Comparison of ENCODE assay signal across 8 mouse cellular contexts in the genomic region with DNA sequence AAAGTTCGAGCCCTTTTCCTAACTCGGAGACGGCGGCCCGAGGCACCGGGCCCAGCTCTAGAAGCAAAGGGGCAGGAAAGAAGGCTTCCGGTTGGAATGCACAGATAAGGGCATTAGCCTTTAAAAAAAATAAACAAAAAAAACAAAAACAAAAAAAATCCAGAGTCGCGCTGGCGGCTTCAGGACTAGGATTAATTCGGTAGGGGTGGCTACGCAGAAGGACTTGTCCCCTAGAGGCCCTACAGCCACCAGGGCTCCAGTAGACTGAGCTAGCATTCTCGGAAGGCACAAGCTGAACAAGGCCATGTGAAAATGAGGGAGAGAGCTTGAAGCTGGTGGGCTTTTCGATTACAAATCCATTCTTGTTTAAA. TPM values are rescaled to one million over a fixed set of nuclear protein-coding genes. Genes with fewer than 3 reads are reported as not detected.
DNase-seq lines count a peak whose midpoint lies in the region; ATAC-seq and TF ChIP-seq lines count a peak whose summit lies in the region.

No protein-coding gene starts in this region.

- peaks cover 1% of the 10 kb centered on the region for H3K4me1 ChIP-seq in cortical plate, adult 2 months (ENCODE audit: control insufficient read depth, insufficient read depth, low read length)
- no peaks in the 10 kb centered on the region for H3K4me1 ChIP-seq in heart, postnatal 0 days (ENCODE audit: control insufficient read depth, insufficient read depth)
- H3K4me1 ChIP-seq in limb, embryonic 15.5 days, result peaks cover 18% of the 10 kb centered on the region
- H3K4me1 ChIP-seq in midbrain, postnatal 0 days (ENCODE audit: insufficient read depth, low read length), result peaks cover 8% of the 10 kb centered on the region; the same call in 1 of the 2 replicates

- peak; percentile 53 for DNase-seq in thymus, postnatal 0 days (ENCODE audit: low spot score)
- DNase-seq in thymus, postnatal 4 days, result no peak
- DNase-seq in heart, postnatal 0 days (ENCODE audit: low spot score), result peak; percentile 27
- peak; percentile 33 for DNase-seq in midbrain, postnatal 0 days (ENCODE audit: low spot score)
- no peak for DNase-seq in left cerebral cortex, postnatal 4 days
- no peak for DNase-seq in layer of hippocampus, postnatal 36 days

- no peak for TF ChIP-seq EP300 in heart, postnatal 0 days (IDR thresholded peaks at IDR 0.05; ENCODE audit: low read depth)

- TF ChIP-seq POLR2A in cortical plate, adult 2 months (IDR thresholded peaks at IDR 0.05; ENCODE audit: extremely low read depth, insufficient read depth, low read length), result no peak

- peak overlapping the region; percentile 95 for H3K4me2 ChIP-seq in heart, postnatal 0 days (ENCODE audit: low read depth, low read length)
- H3K4me2 ChIP-seq in limb, embryonic 15.5 days, result peak overlapping the region; percentile 93
- H3K4me2 ChIP-seq in midbrain, postnatal 0 days (ENCODE audit: low read depth, low read length, poor library complexity, severe bottlenecking), result peak overlapping the region; percentile 92

- H3K27me3 ChIP-seq in heart, postnatal 0 days (ENCODE audit: control insufficient read depth, insufficient read depth, low read length), result peaks cover 28% of the 10 kb centered on the region
- peaks cover 14% of the 10 kb centered on the region; the same call in 1 of the 2 replicates for H3K27me3 ChIP-seq in limb, embryonic 15.5 days
- H3K27me3 ChIP-seq in midbrain, postnatal 0 days (ENCODE audit: insufficient read depth, low read length), result no peaks in the 10 kb centered on the region

- H3K27ac ChIP-seq in cortical plate, adult 2 months (ENCODE audit: insufficient read depth, low read length), result 0 out of 2 replicates have a peak overlapping the region, but pooled peaks have one; percentile 68
- H3K27ac ChIP-seq in heart, postnatal 0 days (ENCODE audit: low read depth), result peak overlapping the region; percentile 85
- H3K27ac ChIP-seq in limb, embryonic 15.5 days, result peak overlapping the region; percentile 80
- peak overlapping the region; percentile 92 for H3K27ac ChIP-seq in midbrain, postnatal 0 days (ENCODE audit: low read depth, low read length)

- H3K4me3 ChIP-seq in cortical plate, adult 2 months (ENCODE audit: insufficient read depth, low read length), result peak overlapping the region; percentile 54
- peak overlapping the region; percentile 84 for H3K4me3 ChIP-seq in heart, postnatal 0 days (ENCODE audit: low read depth, low read length)
- H3K4me3 ChIP-seq in limb, embryonic 15.5 days, result peak overlapping the region; percentile 79
- peak overlapping the region; percentile 80 for H3K4me3 ChIP-seq in midbrain, postnatal 0 days (ENCODE audit: low read depth, low read length)

- intact Hi-C loops in left cerebral cortex, postnatal 4 days (cut with DNase I), result no loop called here

- 3% methylated on average over 14 of the region's 14 CpGs for WGBS in heart, postnatal 0 days
- WGBS in limb, embryonic 15.5 days, result 4% methylated on average over 13 of the region's 14 CpGs
- WGBS in midbrain, postnatal 0 days, result 0% methylated on average over 14 of the region's 14 CpGs

- no peaks in the 10 kb centered on the region for H3K9me3 ChIP-seq in heart, postnatal 0 days (replicated peaks; ENCODE audit: control insufficient read depth, low read length)
- H3K9me3 ChIP-seq in limb, embryonic 15.5 days, result no peaks in the 10 kb centered on the region
- H3K9me3 ChIP-seq in midbrain, postnatal 0 days (ENCODE audit: low read length), result no peaks in the 10 kb centered on the region

- no peaks in the 10 kb centered on the region for H3K36me3 ChIP-seq in heart, postnatal 0 days (replicated peaks; ENCODE audit: control insufficient read depth, insufficient read depth, low read length)
- no peaks in the 10 kb centered on the region for H3K36me3 ChIP-seq in limb, embryonic 15.5 days
- H3K36me3 ChIP-seq in midbrain, postnatal 0 days (ENCODE audit: insufficient read depth, low read length), result no peaks in the 10 kb centered on the region

- peak overlapping the region; percentile 79 for H3K9ac ChIP-seq in heart, postnatal 0 days (replicated peaks; ENCODE audit: low read depth, low read length)
- H3K9ac ChIP-seq in limb, embryonic 15.5 days, result peak overlapping the region; percentile 79
- peak overlapping the region; percentile 97 for H3K9ac ChIP-seq in midbrain, postnatal 0 days (replicated peaks; ENCODE audit: low read length, poor library complexity, severe bottlenecking)

- TF ChIP-seq CTCF in cortical plate, adult 2 months (IDR thresholded peaks at IDR 0.05; ENCODE audit: extremely low read depth, insufficient read depth, low read length), result no peak
- no peak for TF ChIP-seq CTCF in heart, postnatal 0 days (IDR thresholded peaks at IDR 0.05; ENCODE audit: low read depth)
- TF ChIP-seq CTCF in midbrain, postnatal 0 days (IDR thresholded peaks at IDR 0.05), result peak; percentile 25; the same call in 1 of the 2 replicates

- ATAC-seq in heart, postnatal 0 days (ENCODE audit: insufficient read depth, low read depth), result peak; percentile 47
- no peak for ATAC-seq in limb, embryonic 15.5 days (ENCODE audit: insufficient number of reproducible peaks, low FRiP score, low TSS enrichment, low read depth)
- no peak for ATAC-seq in midbrain, postnatal 0 days (ENCODE audit: low FRiP score)

RNA-seq across cellular contexts. Expression of a gene that starts 0.7 kb away (rescaled TPM):
- 1.9 and 2.8 TPM in 2 replicates for polyA plus RNA-seq in thymus, postnatal 0 days (2015; fragmentation: Nextera tagmentation; extraction: Ambion mirVana)
- 2.2 and 2.9 TPM in 2 replicates for polyA plus RNA-seq in cortical plate, adult 2 months (2012; rRNA removed)
- total RNA-seq in heart, postnatal 0 days (2014; rRNA removed; ENCODE audit: low replicate concordance), result 6.0 and 6.3 TPM in 2 replicates
- 4.1 and 4.4 TPM in 2 replicates for polyA plus RNA-seq in heart, postnatal 0 days (2015; fragmentation: Nextera tagmentation; extraction: Ambion mirVana)
- 3.4 and 5.1 TPM in 2 replicates for polyA plus RNA-seq in limb, embryonic 15.5 days (2015; fragmentation: Nextera tagmentation; extraction: Ambion mirVana)
- 21.8 and 22.4 TPM in 2 replicates for total RNA-seq in midbrain, postnatal 0 days (2014; rRNA removed)
- 17.4 and 20.1 TPM in 2 replicates for polyA plus RNA-seq in midbrain, postnatal 0 days (2015; fragmentation: Nextera tagmentation; extraction: Ambion mirVana)
- total RNA-seq in left cerebral cortex, postnatal 4 days (2021), result 10 to 100 TPM; 11.1 to 13.0 TPM
- 10 to 100 TPM; 23.3 to 24.4 TPM for total RNA-seq in layer of hippocampus, postnatal 36 days (2021)

RNA-seq across cellular contexts. Expression of a gene that starts 0.9 kb away (rescaled TPM):
- 7.2 and 8.0 TPM in 2 replicates for polyA plus RNA-seq in thymus, postnatal 0 days (2015; fragmentation: Nextera tagmentation; extraction: Ambion mirVana)
- 9.9 and 12.4 TPM in 2 replicates for polyA plus RNA-seq in cortical plate, adult 2 months (2012; rRNA removed)
- 1.2 and 2.6 TPM in 2 replicates for total RNA-seq in heart, postnatal 0 days (2014; rRNA removed; ENCODE audit: low replicate concordance)
- 0.89 and 1.7 TPM in 2 replicates for polyA plus RNA-seq in heart, postnatal 0 days (2015; fragmentation: Nextera tagmentation; extraction: Ambion mirVana)
- polyA plus RNA-seq in limb, embryonic 15.5 days (2015; fragmentation: Nextera tagmentation; extraction: Ambion mirVana), result 3.5 and 3.6 TPM in 2 replicates
- 8.8 and 10.4 TPM in 2 replicates for total RNA-seq in midbrain, postnatal 0 days (2014; rRNA removed)
- polyA plus RNA-seq in midbrain, postnatal 0 days (2015; fragmentation: Nextera tagmentation; extraction: Ambion mirVana), result 7.0 and 8.1 TPM in 2 replicates
- 1 to 10 TPM; 9.4 to 9.6 TPM for total RNA-seq in left cerebral cortex, postnatal 4 days (2021)
- total RNA-seq in layer of hippocampus, postnatal 36 days (2021), result 1 to 10 TPM; 5.5 to 7.7 TPM

Comparison
In these comparisons a context has a peak if more than half of its experiments do, and no peak if none do; other contexts are left out.
1. DNase-seq: peak in thymus, postnatal 0 days (single experiment), heart, postnatal 0 days (single experiment) and midbrain, postnatal 0 days (single experiment); none in thymus, postnatal 4 days (single experiment), left cerebral cortex, postnatal 4 days (single experiment) and layer of hippocampus, postnatal 36 days (0 of 2).
2. Peak in every context shown above with its lines, with median percentiles within 50 percentile points of each other: H3K27ac ChIP-seq, H3K4me3 ChIP-seq, H3K4me2 ChIP-seq and H3K9ac ChIP-seq.